Comparison of ENCODE assay signal across 9 mouse cellular contexts in the genomic region with DNA sequence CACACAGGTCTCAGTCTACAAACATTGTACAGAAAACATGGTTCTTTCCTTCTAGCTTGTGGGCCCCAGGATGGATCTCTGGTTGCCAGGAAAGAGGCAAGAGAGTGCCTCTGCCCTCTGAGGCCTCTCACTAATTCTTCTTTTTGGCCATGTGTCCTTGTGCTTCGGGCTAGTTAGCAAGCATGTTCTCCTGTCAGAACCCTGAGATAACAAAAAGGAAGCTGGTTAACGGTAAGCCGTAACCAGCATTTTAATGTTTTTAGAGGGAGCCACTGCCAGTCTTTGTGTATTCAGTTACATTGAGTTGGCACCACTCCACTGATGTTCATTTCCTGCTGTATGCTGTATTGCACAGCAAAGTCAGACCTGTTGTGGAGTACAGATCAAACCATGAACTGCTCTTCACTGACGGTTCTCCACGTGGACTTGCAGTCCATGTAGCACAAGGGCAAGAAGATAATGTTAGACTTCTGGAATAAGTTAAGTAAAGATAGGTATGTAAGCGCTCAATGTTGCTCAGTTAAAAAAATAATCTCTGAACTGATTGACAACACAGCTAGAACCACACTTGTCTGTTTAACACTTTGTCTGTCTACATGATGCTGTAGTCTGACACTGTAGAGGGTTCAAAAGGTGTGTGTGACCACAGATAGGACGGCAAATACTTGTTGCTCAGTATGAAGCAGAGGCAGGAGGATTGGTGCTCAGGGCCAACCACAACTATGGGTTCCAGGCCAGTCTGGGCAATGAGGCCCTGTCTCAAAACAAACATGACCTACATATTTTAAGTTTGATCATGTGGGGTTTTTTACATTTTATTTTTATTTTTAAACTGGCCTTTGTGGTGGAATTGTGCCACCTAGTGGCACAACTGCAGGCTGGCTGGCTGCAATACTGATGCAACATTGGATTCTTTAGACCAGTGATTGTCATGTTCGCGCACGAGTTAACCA. TPM values are rescaled to one million over a fixed set of nuclear protein-coding genes. Genes with fewer than 3 reads are reported as not detected.
A peak's percentile ranks its signal among the peaks of the same experiment; 100 is the strongest.
DNase-seq lines count a peak whose midpoint lies in the region; ATAC-seq and TF ChIP-seq lines count a peak whose summit lies in the region.
"Had no signal": no experiment of that assay in that cellular context is flagged by ENCODE, and none has a peak within 500 bp of the region (broad histone marks: within the 10 kb centered on the region; RNA-seq: fewer than 3 reads in every experiment).

No protein-coding gene starts in this region.

- H3K9me3 ChIP-seq in hindbrain, embryonic 10.5 days, result no peaks in the 10 kb centered on the region
- H3K9me3 ChIP-seq in hindbrain, embryonic 14.5 days (ENCODE audit: control insufficient read depth, low read length), result no peaks in the 10 kb centered on the region
- no peaks in the 10 kb centered on the region for H3K9me3 ChIP-seq in heart, embryonic 15.5 days (replicated peaks)
- H3K9me3 ChIP-seq in lung, embryonic 16.5 days (ENCODE audit: control insufficient read depth, low read length), result no peaks in the 10 kb centered on the region
- no peaks in the 10 kb centered on the region for H3K9me3 ChIP-seq in forebrain, embryonic 11.5 days (ENCODE audit: control insufficient read depth, low read length)
- H3K9me3 ChIP-seq: neural tube, embryonic 13.5 days had no signal

- no peak overlapping the region for H3K4me2 ChIP-seq in hindbrain, embryonic 14.5 days (replicated peaks)
- no peak overlapping the region for H3K4me2 ChIP-seq in heart, embryonic 15.5 days
- H3K4me2 ChIP-seq in lung, embryonic 16.5 days (ENCODE audit: low read depth, low read length), result no peak overlapping the region
- H3K4me2 ChIP-seq in forebrain, embryonic 11.5 days (ENCODE audit: low read depth, low read length, severe bottlenecking), result no peak overlapping the region
- H3K4me2 ChIP-seq: neural tube, embryonic 13.5 days had no signal

- peaks cover 37% of the 10 kb centered on the region for H3K36me3 ChIP-seq in hindbrain, embryonic 10.5 days
- H3K36me3 ChIP-seq in hindbrain, embryonic 14.5 days (replicated peaks; ENCODE audit: control insufficient read depth, insufficient read depth), result peaks cover 30% of the 10 kb centered on the region
- H3K36me3 ChIP-seq in heart, embryonic 15.5 days, result peaks cover 13% of the 10 kb centered on the region
- peaks cover 6% of the 10 kb centered on the region for H3K36me3 ChIP-seq in lung, embryonic 16.5 days (ENCODE audit: control insufficient read depth, insufficient read depth, low read length)
- no peaks in the 10 kb centered on the region; the same call in 1 of the 2 replicates for H3K36me3 ChIP-seq in forebrain, embryonic 11.5 days (ENCODE audit: control insufficient read depth, insufficient read depth, low read length)

- H3K4me1 ChIP-seq in hindbrain, embryonic 10.5 days (replicated peaks), result peaks cover 9% of the 10 kb centered on the region; the same call in 1 of the 2 replicates
- no peaks in the 10 kb centered on the region for H3K4me1 ChIP-seq in hindbrain, embryonic 14.5 days (replicated peaks; ENCODE audit: control insufficient read depth, insufficient read depth, low read length)
- peaks cover 38% of the 10 kb centered on the region for H3K4me1 ChIP-seq in heart, embryonic 15.5 days (replicated peaks)
- H3K4me1 ChIP-seq in lung, embryonic 16.5 days (replicated peaks; ENCODE audit: control insufficient read depth, insufficient read depth, low read length), result peaks cover 14% of the 10 kb centered on the region
- no peaks in the 10 kb centered on the region for H3K4me1 ChIP-seq in forebrain, embryonic 11.5 days (replicated peaks; ENCODE audit: control insufficient read depth, insufficient read depth, low read length)

- no peak overlapping the region for H3K4me3 ChIP-seq in hindbrain, embryonic 10.5 days
- H3K4me3 ChIP-seq in hindbrain, embryonic 14.5 days (replicated peaks; ENCODE audit: low read length), result no peak overlapping the region
- no peak overlapping the region for H3K4me3 ChIP-seq in heart, embryonic 15.5 days
- no peak overlapping the region for H3K4me3 ChIP-seq in lung, embryonic 16.5 days (ENCODE audit: low read length)
- no peak overlapping the region for H3K4me3 ChIP-seq in forebrain, embryonic 11.5 days (ENCODE audit: low read depth, low read length)
- H3K4me3 ChIP-seq: neural tube, embryonic 13.5 days had no signal

- TF ChIP-seq CTCF in brain, embryonic 14.5 days (IDR thresholded peaks at IDR 0.05; ENCODE audit: borderline replicate concordance, extremely low read depth, insufficient read depth, insufficient read length), result peak; percentile 79; the same call in 1 of the 2 replicates

- DNase-seq in hindbrain, embryonic 10.5 days (ENCODE audit: low spot score), result peak; percentile 20
- DNase-seq in hindbrain, embryonic 14.5 days (ENCODE audit: low spot score), result no peak
- DNase-seq in CD4-positive helper T cell, adult 2 months (ENCODE audit: low read depth, low spot score), result peak; percentile 60
- DNase-seq in brain, embryonic 14.5 days (ENCODE audit: low read depth), result peak; percentile 56
- peak; percentile 32 for DNase-seq in thymus, postnatal 14 days
- no peak for DNase-seq in forebrain, embryonic 11.5 days (ENCODE audit: low spot score)

- TF ChIP-seq POLR2A in brain, embryonic 14.5 days (IDR thresholded peaks at IDR 0.05; ENCODE audit: borderline replicate concordance, extremely low read depth, insufficient read depth, insufficient read length, poor library complexity, severe bottlenecking), result no peak

- no peak for ATAC-seq in hindbrain, embryonic 14.5 days (ENCODE audit: low FRiP score)
- ATAC-seq in heart, embryonic 15.5 days (replicated peaks; ENCODE audit: insufficient number of reproducible peaks, insufficient read depth, low FRiP score, low read depth), result no peak
- peak; percentile 38; the same call in 1 of the 2 replicates for ATAC-seq in lung, embryonic 16.5 days (ENCODE audit: low read depth)
- no peak for ATAC-seq in forebrain, embryonic 11.5 days (replicated peaks; ENCODE audit: low FRiP score)

- H3K27ac ChIP-seq in hindbrain, embryonic 10.5 days, result no peak overlapping the region
- no peak overlapping the region for H3K27ac ChIP-seq in hindbrain, embryonic 14.5 days
- peak overlapping the region; percentile 48 for H3K27ac ChIP-seq in heart, embryonic 15.5 days
- H3K27ac ChIP-seq in lung, embryonic 16.5 days (ENCODE audit: low read length), result no peak overlapping the region
- H3K27ac ChIP-seq in forebrain, embryonic 11.5 days (ENCODE audit: low read depth, low read length), result no peak overlapping the region
- H3K27ac ChIP-seq: neural tube, embryonic 13.5 days had no signal

- WGBS in hindbrain, embryonic 10.5 days, result 81% methylated on average over 10 of the region's 10 CpGs
- 72% methylated on average over 10 of the region's 10 CpGs for WGBS in hindbrain, embryonic 14.5 days
- WGBS in heart, embryonic 15.5 days, result 42% methylated on average over 10 of the region's 10 CpGs
- whole genome bisulfite sequencing in lung, embryonic 16.5 days, result 46% methylated on average over 10 of the region's 10 CpGs
- 82% methylated on average over 10 of the region's 10 CpGs for WGBS in forebrain, embryonic 11.5 days

- H3K27me3 ChIP-seq in hindbrain, embryonic 10.5 days (ENCODE audit: insufficient read depth, poor library complexity, severe bottlenecking), result no peaks in the 10 kb centered on the region
- no peaks in the 10 kb centered on the region for H3K27me3 ChIP-seq in hindbrain, embryonic 14.5 days (ENCODE audit: control insufficient read depth, insufficient read depth, low read length)
- no peaks in the 10 kb centered on the region for H3K27me3 ChIP-seq in heart, embryonic 15.5 days
- no peaks in the 10 kb centered on the region for H3K27me3 ChIP-seq in lung, embryonic 16.5 days (ENCODE audit: control insufficient read depth, insufficient read depth, low read depth, low read length)
- H3K27me3 ChIP-seq in forebrain, embryonic 11.5 days (ENCODE audit: control insufficient read depth, insufficient read depth, low read length), result no peaks in the 10 kb centered on the region
- H3K27me3 ChIP-seq: neural tube, embryonic 13.5 days had no signal

- H3K9ac ChIP-seq in hindbrain, embryonic 14.5 days, result no peak overlapping the region
- H3K9ac ChIP-seq in heart, embryonic 15.5 days, result no peak overlapping the region
- no peak overlapping the region for H3K9ac ChIP-seq in lung, embryonic 16.5 days (ENCODE audit: low read length)
- no peak overlapping the region for H3K9ac ChIP-seq in forebrain, embryonic 11.5 days (ENCODE audit: low read length)
- H3K9ac ChIP-seq: neural tube, embryonic 13.5 days had no signal

RNA-seq across cellular contexts. Expression of gene Ncoa3, which starts 53.4 kb away (rescaled TPM):
- polyA plus RNA-seq in hindbrain, embryonic 10.5 days (2016; fragmentation: Nextera tagmentation; extraction: Ambion mirVana), result 14.6 and 16.6 TPM in 2 replicates
- polyA plus RNA-seq in hindbrain, embryonic 14.5 days (2014; fragmentation: Nextera tagmentation; extraction: Ambion mirVana), result 15.5 and 18.1 TPM in 2 replicates
- polyA plus RNA-seq in brain, embryonic 14.5 days (2012; rRNA removed), result 20.4 and 28.5 TPM in 2 replicates
- polyA plus RNA-seq in heart, embryonic 15.5 days (2015; fragmentation: Nextera tagmentation; extraction: Ambion mirVana), result 8.7 and 11.0 TPM in 2 replicates
- polyA plus RNA-seq in lung, embryonic 16.5 days (2015; fragmentation: Nextera tagmentation; extraction: Ambion mirVana), result 11.5 and 12.1 TPM in 2 replicates
- polyA plus RNA-seq in forebrain, embryonic 11.5 days (2014; fragmentation: Nextera tagmentation; extraction: Ambion mirVana), result 17.4 and 18.1 TPM in 2 replicates

Comparison
In these comparisons a context has a peak if more than half of its experiments do, and no peak if none do; other contexts are left out.
1. DNase-seq: peak in hindbrain, embryonic 10.5 days (single experiment), CD4-positive helper T cell, adult 2 months (single experiment), brain, embryonic 14.5 days (single experiment) and thymus, postnatal 14 days (single experiment); none in hindbrain, embryonic 14.5 days (single experiment) and forebrain, embryonic 11.5 days (single experiment).